Mouse (Mus musculus) bone marrow, adult 2 months (tissue): ENCODE measurements around the gene Aldh1l1.

ENCODE experiments used
- CTCF ChIP-seq: fragments of 200-500 bp; IDR thresholded peaks from 2 replicates; pipeline ENCODE4 v1.5.1; 2011; ENCODE audit warnings: low read length, control low read depth; ENCODE audit not compliant: control insufficient read depth, insufficient read depth
- POLR2A ChIP-seq: fragments of 200-500 bp; IDR thresholded peaks from 2 replicates; pipeline ENCODE4 v1.6.1; 2011; ENCODE audit warnings: low read depth, mild to moderate bottlenecking, control low read depth, low read length, borderline replicate concordance; ENCODE audit not compliant: control insufficient read depth

- TF ChIP-seq POLR2A = no peak
- TF ChIP-seq CTCF = no peak
These were observed 60.0 kb downstream of the Aldh1l1 start for GRCm38 (mm10) chr6:90546274-90546673.
